Mouse (Mus musculus) left cerebral cortex, adult 9 months (tissue): ENCODE measurements at regions not wholly inside any gene's neighbourhood (a gene's known extent, or its start where the extent isn't known, plus 50 kb on each side); places are given as distances from the start of the nearest gene placed in this dataset.

Source experiments
- DNase-seq, 2 experiments: peaks; one replicate each; pipeline ENCODE4 v3.0.0; 2022; ENCODE audit warnings: low spot score in 2 of 2

GRCm38 (mm10) chr15:62055011-62055410 lies 1132.2 kb upstream of the A1bg start:
- DNase-seq = no peak

DNA sequence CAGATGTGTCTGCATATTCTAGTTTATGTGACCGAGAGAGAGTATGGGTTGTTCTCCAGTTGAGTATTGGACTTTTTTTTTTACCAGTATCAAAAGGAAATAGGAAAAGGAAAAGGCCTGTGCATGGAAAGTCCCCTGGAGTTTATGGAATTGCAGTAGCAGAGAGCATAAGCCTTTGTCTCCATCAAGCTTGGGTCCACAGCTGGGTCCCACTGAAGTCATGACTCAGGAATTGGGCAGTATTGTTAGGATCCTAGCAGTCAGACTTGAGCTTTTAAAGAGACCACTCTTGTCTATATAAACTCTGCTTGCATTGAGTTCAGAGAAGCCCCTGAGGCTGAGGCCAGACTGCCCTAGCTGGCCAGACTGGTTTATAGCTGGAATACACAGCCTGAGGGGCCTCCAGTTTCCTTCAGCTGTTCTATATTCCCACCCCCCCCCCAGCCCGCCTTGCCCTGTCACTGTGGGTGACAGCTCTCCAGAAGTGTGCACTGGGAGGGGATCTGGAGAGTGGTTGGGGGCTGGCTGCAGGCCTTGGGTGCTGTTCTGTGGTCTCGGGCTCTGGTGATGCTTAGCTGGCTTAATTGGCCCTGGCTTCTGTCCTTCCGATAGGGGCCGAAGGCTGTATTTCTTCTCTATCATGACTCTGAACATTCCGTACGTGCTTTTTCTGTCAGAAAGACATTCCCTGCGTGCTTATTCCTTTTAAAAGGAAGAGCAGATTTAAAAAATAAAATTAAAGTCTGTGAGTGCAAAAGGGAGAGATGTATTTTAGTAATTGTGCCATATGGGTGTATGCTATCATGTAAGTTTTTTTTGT lies 1130.8 kb upstream of the A1bg start:
- DNase-seq = no peak

- DNase-seq = no peak
Observed at GRCm38 (mm10) chr15:62049416-62049815, 1126.6 kb upstream of the A1bg start.

GRCm38 (mm10) chr15:62048981-62049380 lies 1126.2 kb upstream of the A1bg start:
- no peak for DNase-seq

DNA sequence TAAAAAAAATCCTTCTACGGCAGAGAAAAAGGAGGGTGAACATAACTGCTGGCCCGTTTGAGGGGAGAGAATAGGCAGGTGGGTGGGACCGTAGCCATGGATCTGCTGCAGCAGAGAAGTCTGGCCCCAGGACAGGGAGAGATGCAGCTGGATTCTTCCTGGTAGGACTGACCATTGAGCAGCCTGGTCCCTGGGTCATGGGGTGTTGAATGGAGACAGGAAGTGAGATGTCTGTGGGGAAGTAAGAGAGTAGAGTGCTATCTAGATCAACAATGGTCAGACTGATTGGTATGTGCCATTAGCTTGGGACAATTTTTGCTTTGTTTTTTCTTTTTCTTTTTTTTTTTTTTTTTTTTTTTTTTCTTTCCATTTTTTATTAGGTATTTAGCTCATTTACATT lies 1123.5 kb upstream of the A1bg start:
- DNase-seq = no peak

DNA sequence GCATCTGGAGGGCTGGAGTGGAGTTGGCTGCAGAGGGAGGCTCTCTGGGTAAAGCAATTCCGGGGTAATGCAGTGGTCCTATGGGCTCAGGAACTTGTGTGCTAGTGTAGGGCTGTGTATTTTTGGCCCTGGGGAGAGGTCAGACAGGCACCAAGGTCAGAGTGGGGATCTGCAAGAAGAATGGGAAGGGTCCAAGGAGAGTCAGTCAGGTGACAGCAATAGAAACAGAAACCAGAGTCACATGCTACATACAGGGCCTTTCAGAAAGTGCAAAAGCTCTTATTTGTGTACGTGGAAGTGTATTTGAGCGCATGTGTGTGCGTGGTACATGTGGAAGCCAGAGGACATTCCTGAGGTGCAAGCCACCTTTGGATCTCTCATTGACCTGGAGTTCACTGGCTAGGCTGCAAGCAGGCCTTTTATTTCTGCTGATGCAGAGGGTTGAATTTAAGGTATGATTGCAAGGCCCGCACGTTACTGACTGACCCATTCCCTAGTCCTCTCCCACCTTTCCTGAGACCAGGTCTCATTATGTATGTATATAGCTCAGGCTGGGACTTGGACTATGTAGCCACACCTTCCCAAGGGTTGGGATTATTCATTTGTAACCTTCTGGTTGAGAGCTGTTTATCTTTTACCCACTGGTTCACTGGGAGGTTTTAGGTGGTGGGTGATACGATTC lies 1122.0 kb upstream of the A1bg start:
- DNase-seq = no peak

- peak in 1 of 2 experiments; percentile 59 for DNase-seq
Observed at GRCm38 (mm10) chr15:62043617-62044392, 1121.0 kb upstream of the A1bg start.

GRCm38 (mm10) chr15:62042924-62043504 lies 1120.2 kb upstream of the A1bg start:
- DNase-seq = no peak
